Mouse (Mus musculus): Measurements from ENCODE around the gene Grasp.
A peak's percentile ranks its signal among the peaks of the same experiment; 100 is the strongest.

The Grasp gene

GRCm38 (mm10) chr15:101224006-101224906 is at the start of gene Grasp:
Gene Grasp (plus strand): TSS chr15:101224188.
- peak; percentile 78 for DNase-seq (ENCODE audit: low read depth, low spot score)

- no peak for DNase-seq (ENCODE audit: low read depth, low spot score)
These were observed 49.5 kb upstream of the Grasp start for GRCm38 (mm10) chr15:101174294-101175130.

DNA sequence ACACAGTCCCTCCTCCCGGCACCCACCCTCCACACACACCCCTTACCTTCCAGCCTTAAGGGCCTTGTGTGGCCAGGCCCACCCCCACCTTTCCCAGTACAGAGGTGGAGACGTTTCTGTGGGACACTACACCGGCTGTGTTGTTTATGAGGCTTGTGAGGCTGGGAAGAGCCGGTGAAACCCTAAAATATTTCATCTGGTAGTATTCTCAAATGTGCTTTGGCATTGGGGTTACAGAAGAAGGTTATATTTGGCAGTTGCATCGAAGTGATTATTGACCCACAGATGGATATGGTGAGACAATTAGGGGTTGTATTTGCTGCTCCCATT is 48.9 kb upstream of the Grasp start:
- DNase-seq (ENCODE audit: low read depth, low spot score) = no peak

GRCm38 (mm10) chr15:101175613-101176283 is 48.2 kb upstream of the Grasp start:
- no peak for DNase-seq (ENCODE audit: low read depth, low spot score)

GRCm38 (mm10) chr15:101176284-101176680 is 47.7 kb upstream of the Grasp start:
- DNase-seq (ENCODE audit: low read depth, low spot score) = no peak

DNA sequence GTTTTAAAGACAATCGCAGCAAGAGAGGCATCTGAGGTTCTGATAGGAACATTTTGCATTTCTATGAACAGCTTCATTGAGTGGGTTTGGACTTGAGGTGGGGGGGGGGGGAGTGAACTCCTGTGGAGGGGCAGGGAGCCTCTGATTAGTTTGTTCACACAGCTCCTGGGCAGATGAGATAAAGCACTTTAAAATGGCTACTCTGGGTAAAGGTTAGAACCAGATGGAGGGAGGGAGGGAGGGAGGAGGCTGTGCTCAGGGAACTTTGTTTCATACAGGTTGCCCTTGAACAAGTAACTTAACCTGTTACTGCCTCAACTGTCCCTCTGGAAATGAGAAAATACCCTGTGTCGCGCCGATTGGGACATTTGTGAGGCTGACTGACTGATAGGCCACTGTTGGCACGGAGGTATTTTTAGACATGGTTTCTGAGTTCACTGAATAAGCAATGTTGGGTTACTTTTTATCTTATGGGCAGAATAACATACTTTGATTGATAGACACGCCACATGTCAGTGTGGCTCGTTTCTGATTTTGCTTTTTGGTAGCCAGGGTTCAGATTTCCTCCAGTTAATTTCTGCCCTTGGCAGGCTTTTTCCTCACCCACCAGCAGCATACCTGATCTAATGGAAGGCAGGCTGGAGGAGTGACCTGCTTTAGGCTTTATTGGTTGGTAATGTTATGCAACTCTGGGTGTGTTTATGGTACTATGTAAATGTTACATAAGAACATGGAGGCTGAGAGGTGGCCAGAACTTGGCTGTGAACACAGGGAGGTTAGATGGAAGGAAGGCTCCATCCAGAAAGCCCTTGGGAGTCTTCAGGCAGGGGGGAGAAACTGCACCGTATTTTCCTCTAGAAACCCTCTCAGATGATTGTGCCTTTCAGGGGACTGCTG is 46.9 kb upstream of the Grasp start:
- no peak for DNase-seq (ENCODE audit: low read depth, low spot score)

DNA sequence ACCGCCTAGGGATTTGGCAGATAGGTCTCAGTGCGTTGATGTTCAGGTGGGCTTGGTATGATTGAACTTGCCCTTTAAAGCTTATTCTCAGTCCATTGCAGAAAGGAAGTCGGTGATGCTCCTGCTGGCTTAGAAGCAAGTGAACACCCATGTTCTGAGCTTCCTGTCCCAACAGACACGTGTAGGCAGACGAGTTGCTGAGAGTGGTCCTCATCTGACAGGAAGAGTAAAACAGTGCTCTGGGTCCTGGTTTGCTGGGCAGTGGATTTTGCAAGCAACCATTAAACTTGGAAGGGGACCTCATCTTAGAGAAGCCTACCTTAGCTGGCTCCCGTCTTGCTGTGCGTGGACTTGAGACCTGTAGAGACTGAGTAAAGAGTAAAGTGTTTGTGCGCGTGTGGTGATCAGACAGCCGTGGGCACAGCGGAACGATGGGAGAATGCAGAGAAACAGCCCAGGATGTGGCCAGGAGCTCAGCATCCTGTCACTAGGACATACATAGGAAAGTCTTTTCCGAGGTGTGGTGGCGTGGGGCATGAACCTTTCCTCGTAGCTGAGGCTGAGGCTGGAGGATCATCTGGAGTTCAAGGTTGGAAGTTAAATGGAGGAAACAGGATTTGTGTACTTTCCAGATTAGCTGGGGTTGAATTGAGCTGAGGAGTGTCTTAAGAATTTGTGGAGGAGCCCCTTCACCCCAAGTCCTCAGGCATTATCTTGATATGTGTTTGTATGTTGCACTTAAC is 43.5 kb upstream of the Grasp start:
- no peak for DNase-seq (ENCODE audit: low read depth, low spot score)

DNA sequence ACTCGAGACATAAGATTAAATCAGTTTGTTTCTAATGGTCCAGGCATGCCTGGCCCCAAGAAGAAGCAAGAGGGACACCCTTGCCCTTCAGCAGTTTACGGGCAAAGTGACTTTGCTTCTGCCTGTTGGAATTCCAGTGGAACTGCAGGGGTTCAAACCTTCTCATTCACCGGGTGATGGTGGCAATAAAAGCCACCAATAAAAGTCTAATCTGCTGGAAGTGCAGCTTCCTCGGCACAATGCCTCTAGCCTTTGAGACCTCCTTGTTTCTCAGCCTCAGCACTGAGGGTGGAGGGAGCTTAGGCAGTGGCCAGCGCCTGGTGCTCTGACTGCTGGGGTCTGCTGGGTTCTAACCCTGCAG is 42.9 kb upstream of the Grasp start:
- no peak for DNase-seq (ENCODE audit: low read depth, low spot score)

- DNase-seq (ENCODE audit: low read depth, low spot score) = no peak
These were observed 42.5 kb upstream of the Grasp start for GRCm38 (mm10) chr15:101181500-101181899.

- DNase-seq (ENCODE audit: low read depth, low spot score) = no peak
These were observed 41.3 kb upstream of the Grasp start for GRCm38 (mm10) chr15:101182676-101183075.

GRCm38 (mm10) chr15:101184300-101184699 is 39.7 kb upstream of the Grasp start:
- DNase-seq (ENCODE audit: low read depth, low spot score) = no peak

- DNase-seq (ENCODE audit: low read depth, low spot score) = no peak
These were observed 38.4 kb upstream of the Grasp start for GRCm38 (mm10) chr15:101185549-101185948.

DNA sequence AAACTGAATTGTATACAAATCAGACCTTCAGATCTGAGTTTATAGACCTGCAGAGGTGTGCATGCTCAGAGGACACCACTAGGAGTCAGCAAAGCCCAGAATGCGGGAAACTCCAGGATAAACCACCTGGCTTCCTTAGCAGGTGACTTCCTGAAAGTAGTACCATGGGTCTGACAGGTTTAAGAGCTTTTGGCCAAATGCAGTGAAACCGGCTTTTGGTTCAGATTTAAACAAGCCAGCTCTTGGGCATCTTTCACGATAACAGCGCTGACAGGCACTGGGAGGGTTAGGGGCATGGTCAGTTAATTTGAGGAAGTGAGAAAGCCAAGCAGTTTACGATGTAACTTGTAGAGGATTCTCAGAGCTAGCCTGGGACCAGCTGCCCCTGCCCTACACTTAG is 36.1 kb upstream of the Grasp start:
- no peak for DNase-seq (ENCODE audit: low read depth, low spot score)

DNA sequence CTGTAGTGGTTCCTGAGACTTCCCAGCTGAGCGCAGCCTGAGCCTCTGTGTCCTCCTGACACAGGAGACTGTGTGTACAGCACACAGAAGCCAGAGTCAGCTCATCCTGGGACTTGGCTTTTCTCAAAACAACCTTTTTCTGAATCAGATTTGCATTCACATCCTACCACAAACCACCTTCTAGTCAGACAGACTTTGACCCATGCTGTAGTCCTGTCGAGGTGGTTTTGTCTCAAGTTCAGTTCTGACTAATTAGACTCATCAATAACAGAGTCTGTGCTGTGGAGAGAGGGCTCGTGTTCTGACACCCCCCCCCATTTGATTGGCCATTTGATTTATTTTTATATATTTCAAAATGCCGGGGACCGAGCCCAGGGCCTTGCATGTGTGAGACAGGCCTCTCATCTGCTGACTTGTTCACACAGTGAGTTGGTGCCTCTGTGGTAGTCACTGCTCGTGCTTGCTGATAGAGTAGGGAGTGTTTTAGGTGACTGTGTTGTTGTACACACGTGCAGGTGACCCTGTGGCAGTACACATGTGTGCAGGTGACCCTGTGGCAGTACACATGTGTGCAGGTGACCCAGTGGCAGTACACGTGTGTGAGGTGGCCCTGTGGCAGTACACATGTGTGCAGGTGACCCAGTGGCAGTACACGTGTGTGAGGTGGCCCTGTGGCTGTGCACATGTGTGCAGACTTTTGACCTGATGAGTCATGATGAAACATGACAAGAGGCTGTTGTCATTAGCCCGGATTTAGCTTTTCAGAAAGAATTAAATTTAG is 33.8 kb upstream of the Grasp start:
- DNase-seq (ENCODE audit: low read depth, low spot score) = no peak

DNA sequence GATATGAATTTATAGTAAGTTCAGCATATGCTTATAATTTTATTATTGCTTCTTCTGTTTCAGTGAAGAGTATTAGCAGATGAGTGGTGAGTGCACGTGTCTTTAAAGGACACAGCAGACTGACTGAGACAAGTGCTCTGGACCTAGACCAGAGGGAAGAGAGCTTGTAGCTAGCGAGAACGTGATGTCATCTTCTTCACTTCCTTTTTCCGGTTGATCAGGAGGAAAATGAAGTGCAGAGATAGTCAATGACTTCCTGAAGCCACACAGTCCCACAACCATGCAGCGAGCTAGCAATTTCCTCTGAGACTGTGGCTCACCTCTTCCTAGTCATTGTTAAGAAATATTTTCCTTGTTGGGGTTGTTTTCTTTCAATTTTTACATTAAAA is 33.2 kb upstream of the Grasp start:
- no peak for DNase-seq (ENCODE audit: low read depth, low spot score)

DNA sequence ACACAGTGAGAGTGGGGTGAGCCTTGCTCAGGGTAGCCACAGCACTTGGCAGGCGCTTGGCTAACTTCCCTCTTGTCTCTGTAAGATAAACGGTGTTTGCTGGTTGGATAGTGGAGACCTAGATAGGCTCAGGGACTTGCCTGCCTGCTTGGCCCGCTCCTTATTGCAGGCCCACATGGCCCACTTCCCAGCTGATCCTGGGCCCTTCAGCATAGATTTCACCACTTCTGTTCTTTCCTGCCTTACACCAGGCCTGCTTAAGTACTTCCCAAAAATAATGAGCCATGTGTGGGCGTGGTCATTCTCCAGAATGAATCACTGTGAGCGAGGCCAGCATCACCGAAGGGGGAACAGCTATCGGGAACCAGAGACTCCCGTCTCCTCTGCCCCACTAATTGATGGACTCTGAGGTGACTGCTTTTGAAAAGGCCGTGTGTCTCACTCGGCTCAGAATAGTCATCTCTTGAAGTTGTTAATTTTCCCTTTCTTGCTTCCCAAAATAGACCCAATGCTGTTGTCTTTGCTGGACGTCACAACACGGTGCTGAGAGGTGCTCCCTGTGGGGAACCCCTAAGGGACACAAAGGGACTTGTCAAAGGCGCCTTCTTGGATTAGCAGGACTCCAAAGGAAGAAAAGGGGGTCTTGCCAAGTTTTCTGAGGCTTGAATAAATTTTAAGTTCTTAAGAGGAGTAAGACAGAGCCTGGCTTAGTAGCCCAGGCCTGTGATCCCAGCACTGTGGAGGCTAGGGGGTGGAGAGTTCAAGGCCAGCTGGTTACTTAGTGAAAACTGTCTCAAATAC is 32.3 kb upstream of the Grasp start:
- DNase-seq (ENCODE audit: low read depth, low spot score) = peak; percentile 88

- DNase-seq (ENCODE audit: low read depth, low spot score) = no peak
These were observed 31.7 kb upstream of the Grasp start for GRCm38 (mm10) chr15:101192260-101192640.

- no peak for DNase-seq (ENCODE audit: low read depth, low spot score)
These were observed 31.3 kb upstream of the Grasp start for GRCm38 (mm10) chr15:101192651-101193050.

GRCm38 (mm10) chr15:101193971-101194370 is 30.0 kb upstream of the Grasp start:
- DNase-seq (ENCODE audit: low read depth, low spot score) = no peak

Measured in 3T3-L1 (cell line).